ENCODE assay signal across 10 mouse cellular contexts in genomic region chr11:84264490-84264889, GRCm38 (mm10).
DNase-seq lines count a peak whose midpoint lies in the region; ATAC-seq and TF ChIP-seq lines count a peak whose summit lies in the region.
"Had no signal": no experiment of that assay in that cellular context is flagged by ENCODE, and none has a peak within 500 bp of the region (broad histone marks: within the 10 kb centered on the region; RNA-seq: fewer than 3 reads in every experiment).

No protein-coding gene starts in this region.

- H3K9me3 ChIP-seq in limb, embryonic 14.5 days (ENCODE audit: control insufficient read depth, low read length) = 0 out of 2 replicates have a peak, but pooled peaks cover 3% of the 10 kb centered on the region
- no peaks in the 10 kb centered on the region for H3K9me3 ChIP-seq in limb, embryonic 10.5 days (replicated peaks)
- no peaks in the 10 kb centered on the region for H3K9me3 ChIP-seq in forebrain, embryonic 10.5 days
- H3K9me3 ChIP-seq: limb, embryonic 15.5 days had no signal

- H3K36me3 ChIP-seq in limb, embryonic 14.5 days (ENCODE audit: control insufficient read depth, insufficient read depth, low read length) = peaks cover 75% of the 10 kb centered on the region
- H3K36me3 ChIP-seq in limb, embryonic 10.5 days = peaks cover 92% of the 10 kb centered on the region
- H3K36me3 ChIP-seq in forebrain, embryonic 10.5 days (replicated peaks) = peaks cover 96% of the 10 kb centered on the region

- DNase-seq in frontal cortex, postnatal 10 days (ENCODE audit: low spot score in 2 of 2) = no peak
- DNase-seq in limb, embryonic 14.5 days (ENCODE audit: low spot score) = peak; percentile 65
- no peak for DNase-seq in limb, embryonic 10.5 days (ENCODE audit: low spot score)
- peak; percentile 19 for DNase-seq in MEL-GATA-1-ER (ENCODE audit: extremely low read depth, low read depth)
- DNase-seq in hindlimb bud, embryonic 11.5 days (ENCODE audit: extremely low spot score, low read depth, low spot score) = peak; percentile 30
- no peak for DNase-seq in spleen, postnatal 4 days (ENCODE audit: low spot score in 2 of 2)
- DNase-seq in forebrain, embryonic 10.5 days (ENCODE audit: extremely low spot score, low spot score) = no peak
- DNase-seq: heart, postnatal 4 days had no signal

- no peaks in the 10 kb centered on the region for H3K4me1 ChIP-seq in limb, embryonic 14.5 days (ENCODE audit: control insufficient read depth, insufficient read depth, low read length)
- H3K4me1 ChIP-seq in limb, embryonic 10.5 days = no peaks in the 10 kb centered on the region
- peaks cover under 1% of the 10 kb centered on the region for H3K4me1 ChIP-seq in forebrain, embryonic 10.5 days
- H3K4me1 ChIP-seq: limb, embryonic 15.5 days had no signal

- H3K27ac ChIP-seq in limb, embryonic 14.5 days (replicated peaks; ENCODE audit: low read depth, low read length) = no peak overlapping the region
- no peak overlapping the region for H3K27ac ChIP-seq in limb, embryonic 10.5 days
- H3K27ac ChIP-seq in forebrain, embryonic 10.5 days = no peak overlapping the region
- H3K27ac ChIP-seq: limb, embryonic 15.5 days had no signal

- WGBS in limb, embryonic 14.5 days = 78% methylated on average over 3 of the region's 3 CpGs
- 73% methylated on average over 3 of the region's 3 CpGs for WGBS in limb, embryonic 10.5 days
- 77% methylated on average over 3 of the region's 3 CpGs for WGBS in forebrain, embryonic 10.5 days

- no peak for TF ChIP-seq POLR2A in limb, embryonic 14.5 days (IDR thresholded peaks at IDR 0.05; ENCODE audit: borderline replicate concordance, extremely low read depth, insufficient read depth, insufficient read length)

- H3K9ac ChIP-seq in limb, embryonic 14.5 days (ENCODE audit: low read depth, low read length, severe bottlenecking) = no peak overlapping the region
- H3K9ac ChIP-seq: limb, embryonic 15.5 days had no signal

- H3K27me3 ChIP-seq in limb, embryonic 14.5 days (ENCODE audit: control insufficient read depth, insufficient read depth, low read length) = no peaks in the 10 kb centered on the region
- no peaks in the 10 kb centered on the region for H3K27me3 ChIP-seq in limb, embryonic 10.5 days (ENCODE audit: low read depth, poor library complexity, severe bottlenecking)
- H3K27me3 ChIP-seq in forebrain, embryonic 10.5 days (ENCODE audit: poor library complexity, severe bottlenecking) = no peaks in the 10 kb centered on the region
- H3K27me3 ChIP-seq: limb, embryonic 15.5 days had no signal

- ATAC-seq in frontal cortex, adult (ENCODE audit: low TSS enrichment) = peak; percentile 62
- ATAC-seq in limb, embryonic 14.5 days (ENCODE audit: low FRiP score, low read depth) = no peak

- no peak overlapping the region for H3K4me3 ChIP-seq in limb, embryonic 14.5 days (replicated peaks; ENCODE audit: low read length)
- no peak overlapping the region for H3K4me3 ChIP-seq in limb, embryonic 10.5 days
- no peak overlapping the region for H3K4me3 ChIP-seq in forebrain, embryonic 10.5 days
- H3K4me3 ChIP-seq: limb, embryonic 15.5 days had no signal

- H3K4me2 ChIP-seq in limb, embryonic 14.5 days (replicated peaks; ENCODE audit: low read depth, low read length, severe bottlenecking) = no peak overlapping the region
- H3K4me2 ChIP-seq: limb, embryonic 15.5 days had no signal

Comparison
In these comparisons a context has a peak if more than half of its experiments do, and no peak if none do; other contexts are left out.
1. DNase-seq: peak in limb, embryonic 14.5 days (single experiment), MEL-GATA-1-ER (single experiment) and hindlimb bud, embryonic 11.5 days (single experiment); none in frontal cortex, postnatal 10 days (0 of 2), limb, embryonic 10.5 days (single experiment), spleen, postnatal 4 days (0 of 2) and forebrain, embryonic 10.5 days (single experiment).